Mouse (Mus musculus) liver, embryonic 16.5 days (tissue): Measurements from ENCODE around the gene Nrg4. TPM values are rescaled to one million over a fixed set of nuclear protein-coding genes. Genes with fewer than 3 reads are reported as not detected.

Experiments
- ATAC-seq: fragments of 200-750 bp; cut with Nextera tagmentation; 2 replicates; pipeline ENCODE4 v1.8.0; 2017; ENCODE audit warnings: low read depth, mild to moderate bottlenecking, moderate number of reproducible peaks, moderate library complexity
- H3K27ac ChIP-seq: fragments of 300-500 bp; sonication (generic); 2 replicates; pipeline ENCODE4 v1.5.1; 2014; ENCODE audit warnings: mild to moderate bottlenecking, low read length
- H3K27me3 ChIP-seq: fragments of 300-500 bp; sonication (generic); 2 replicates; pipeline ENCODE4 v1.6.1; 2014; ENCODE audit warnings: low read depth, low read length, mixed read lengths; ENCODE audit not compliant: control insufficient read depth, insufficient read depth
- H3K36me3 ChIP-seq: fragments of 300-500 bp; sonication (generic); 2 replicates; pipeline ENCODE4 v1.6.1; 2014; ENCODE audit warnings: mild to moderate bottlenecking; ENCODE audit not compliant: control insufficient read depth, insufficient read depth
- H3K4me1 ChIP-seq: fragments of 300-500 bp; sonication (generic); 2 replicates; pipeline ENCODE4 v1.6.1; 2014; ENCODE audit warnings: low read depth, low read length, mixed read lengths; ENCODE audit not compliant: control insufficient read depth
- H3K4me2 ChIP-seq: fragments of 300-500 bp; sonication (generic); 2 replicates; pipeline ENCODE4 v1.6.1; 2014; ENCODE audit warnings: low read depth, low read length, mixed read lengths
- H3K4me3 ChIP-seq: fragments of 300-500 bp; sonication (generic); 2 replicates; pipeline ENCODE4 v1.5.1; 2014; ENCODE audit warnings: low read depth, mild to moderate bottlenecking, low read length
- H3K9ac ChIP-seq: fragments of 300-500 bp; sonication (generic); 2 replicates; pipeline ENCODE4 v1.6.1; 2014; ENCODE audit warnings: low read depth, low read length
- H3K9me3 ChIP-seq: fragments of 300-500 bp; sonication (generic); replicated peaks from 2 replicates; pipeline ENCODE4 v1.6.1; 2016; ENCODE audit warnings: low read length; ENCODE audit not compliant: control insufficient read depth
- WGBS: fragments of 180-500 bp; shearing (Covaris S2); extraction: QIAGEN DNeasy Blood & Tissue Kit; methylation state at CpG from one replicate; pipeline ENCODE4 v1.1.7; 2014; ENCODE audit not compliant: insufficient replicate concordance; 5-methylcytosine and 5-hydroxymethylcytosine counted together
- polyA plus RNA-seq: library from polyadenylated mRNA; unstranded; fragments of >200 nt; fragmentation: Nextera tagmentation; extraction: Ambion mirVana; gene quantifications from 2 replicates; pipeline ENCODE4 v1.2.1, GENCODE M21; 2015

Gene Nrg4
- polyA plus RNA-seq, 1 experiment from 2014 or later, result 2.6 TPM

DNA sequence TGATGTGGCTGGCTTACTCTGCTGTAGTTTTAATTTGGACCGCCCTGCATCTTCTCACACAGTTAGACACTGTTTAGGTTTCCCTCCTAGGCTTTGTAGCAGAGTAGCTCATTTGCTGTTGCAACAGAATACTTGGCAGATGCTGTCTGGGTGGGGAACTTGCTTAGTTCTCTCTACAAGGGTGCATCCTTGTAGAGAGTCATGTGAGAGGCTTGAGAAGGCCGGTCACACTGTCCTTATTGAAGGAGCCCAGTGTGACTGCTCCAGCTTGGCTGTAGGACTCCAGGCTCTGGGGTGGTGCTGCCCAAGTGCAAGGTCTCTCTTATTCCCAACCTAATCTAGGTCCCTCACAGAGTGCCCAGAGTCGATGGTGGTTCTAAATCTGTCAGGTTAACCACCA lies 109.3 kb downstream of the Nrg4 start:
- ATAC-seq, result no peak
- no peak overlapping the region for H3K27ac ChIP-seq
- no peaks in the 10 kb centered on the region for H3K4me1 ChIP-seq
- no peak overlapping the region for H3K4me2 ChIP-seq
- no peak overlapping the region for H3K9ac ChIP-seq
- 65% methylated on average over 3 of the region's 3 CpGs for WGBS
- peaks cover 24% of the 10 kb centered on the region for H3K36me3 ChIP-seq
- no peak overlapping the region for H3K4me3 ChIP-seq
- no peaks in the 10 kb centered on the region for H3K9me3 ChIP-seq
- H3K27me3 ChIP-seq, result no peaks in the 10 kb centered on the region

DNA sequence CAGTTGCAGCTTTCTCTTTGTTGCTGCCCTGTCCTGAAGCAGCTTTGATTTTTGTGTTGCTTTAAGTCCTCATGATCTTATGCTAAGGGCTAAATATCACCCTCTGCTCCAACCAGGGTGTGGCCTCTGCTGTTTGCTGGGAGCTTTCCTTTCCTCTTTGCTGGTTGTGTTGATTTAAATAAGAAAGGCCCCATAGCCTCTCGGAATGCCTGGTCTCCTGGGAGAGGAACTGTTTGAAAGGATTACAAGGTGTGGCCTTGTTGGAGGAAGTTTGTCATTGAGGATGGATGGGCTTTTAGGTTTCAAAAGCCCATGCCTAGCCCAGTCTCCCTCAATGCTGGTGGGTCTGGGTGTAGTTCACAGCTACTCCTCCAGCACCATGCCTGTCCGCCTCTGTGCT lies 110.6 kb downstream of the Nrg4 start:
- no peak for ATAC-seq

DNA sequence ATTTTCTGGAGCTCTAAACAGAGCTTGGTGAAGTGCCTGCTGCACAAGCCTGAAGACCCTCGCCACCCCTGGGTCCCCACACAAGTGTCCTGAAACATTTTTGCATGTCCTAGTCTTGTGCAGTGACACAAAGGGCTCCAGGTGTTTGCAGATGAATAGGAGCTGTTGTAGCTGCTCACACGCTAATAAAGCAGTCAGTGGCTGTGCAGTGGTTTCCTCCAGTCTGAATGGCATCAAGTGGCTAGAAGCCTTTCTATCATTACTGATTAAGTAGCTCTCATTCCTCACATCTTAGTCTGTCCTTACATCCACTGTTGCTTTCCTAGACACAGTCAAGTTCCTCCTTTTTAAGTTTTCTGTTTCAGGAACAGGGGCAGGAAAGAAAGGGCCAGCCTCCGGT lies 111.0 kb downstream of the Nrg4 start:
- Histone ChIP-seq H3K27ac (no peak overlapping the region), H3K36me3 (peaks cover 21% of the 10 kb centered on the region), H3K9me3 (no peaks in the 10 kb centered on the region), H3K4me3 (no peak overlapping the region), H3K4me1 (peaks cover 4% of the 10 kb centered on the region), H3K4me2 (no peak overlapping the region), H3K27me3 (no peaks in the 10 kb centered on the region), H3K9ac (no peak overlapping the region)
- WGBS, result 73% methylated on average over 3 of the region's 3 CpGs
- ATAC-seq, result no peak

More for the DNA sequence above, 110.6 kb downstream of the Nrg4 start:
- no peak overlapping the region for H3K9ac ChIP-seq
- no peaks in the 10 kb centered on the region for H3K27me3 ChIP-seq
- no peaks in the 10 kb centered on the region for H3K9me3 ChIP-seq
- peaks cover 24% of the 10 kb centered on the region for H3K36me3 ChIP-seq
- peaks cover 3% of the 10 kb centered on the region for H3K4me1 ChIP-seq
- WGBS, result 71% methylated on average over 2 of the region's 2 CpGs
- no peak overlapping the region for H3K4me3 ChIP-seq
- no peak overlapping the region for H3K27ac ChIP-seq
- H3K4me2 ChIP-seq, result no peak overlapping the region

- H3K4me3 ChIP-seq, result no peak overlapping the region
- H3K9ac ChIP-seq, result no peak overlapping the region
- peaks cover 4% of the 10 kb centered on the region for H3K4me1 ChIP-seq
- H3K4me2 ChIP-seq, result no peak overlapping the region
- H3K36me3 ChIP-seq, result peaks cover 18% of the 10 kb centered on the region
- no peaks in the 10 kb centered on the region for H3K9me3 ChIP-seq
- no peak for ATAC-seq
- no peaks in the 10 kb centered on the region for H3K27me3 ChIP-seq
- H3K27ac ChIP-seq, result no peak overlapping the region
- WGBS, result 75% methylated on average over 3 of the region's 3 CpGs
Observed at GRCm38 (mm10) chr9:55215056-55215455, 111.6 kb downstream of the Nrg4 start.

- Histone ChIP-seq H3K27ac (no peak overlapping the region), H3K9me3 (no peaks in the 10 kb centered on the region), H3K9ac (no peak overlapping the region), H3K36me3 (peaks cover 12% of the 10 kb centered on the region), H3K4me1 (peaks cover 9% of the 10 kb centered on the region), H3K4me2 (no peak overlapping the region), H3K27me3 (no peaks in the 10 kb centered on the region), H3K4me3 (no peak overlapping the region)
- WGBS, result 83% methylated on average over 1 of the region's 1 CpGs
- ATAC-seq, result no peak
Observed at GRCm38 (mm10) chr9:55213396-55213795, 113.2 kb downstream of the Nrg4 start.

GRCm38 (mm10) chr9:55211611-55212010 lies 115.0 kb downstream of the Nrg4 start:
- ATAC-seq, result no peak
- H3K36me3 ChIP-seq, result peaks cover 11% of the 10 kb centered on the region
- no peak overlapping the region for H3K9ac ChIP-seq
- H3K4me2 ChIP-seq, result no peak overlapping the region; the same call in 1 of the 2 replicates
- no peaks in the 10 kb centered on the region for H3K27me3 ChIP-seq
- H3K9me3 ChIP-seq, result no peaks in the 10 kb centered on the region
- WGBS, result 60% methylated on average over 4 of the region's 4 CpGs
- no peak overlapping the region for H3K4me3 ChIP-seq
- H3K4me1 ChIP-seq, result peaks cover 14% of the 10 kb centered on the region
- no peak overlapping the region for H3K27ac ChIP-seq

GRCm38 (mm10) chr9:55208790-55209481 lies 117.7 kb downstream of the Nrg4 start, which contains the start of gene Fbxo22:
Fbxo22 (plus strand) TSS chr9:55208925.
- peak within 1 kb of the TSS; percentile 84 for H3K27ac ChIP-seq
- H3K4me3 ChIP-seq, result peak within 1 kb of the TSS; percentile 86
- peak within 1 kb of the TSS; percentile 70 for H3K4me2 ChIP-seq
- under 1% methylated on average over 65 of the region's 65 CpGs for WGBS
- H3K9me3 ChIP-seq, result no peaks in the 10 kb centered on the region
- peak within 1 kb of the TSS; percentile 76 for H3K9ac ChIP-seq
- peak; percentile 94 for ATAC-seq
- no peaks in the 10 kb centered on the region for H3K27me3 ChIP-seq
- peaks cover 2% of the 10 kb centered on the region; the same call in 1 of the 2 replicates for H3K36me3 ChIP-seq
- peaks cover 14% of the 10 kb centered on the region for H3K4me1 ChIP-seq

DNA sequence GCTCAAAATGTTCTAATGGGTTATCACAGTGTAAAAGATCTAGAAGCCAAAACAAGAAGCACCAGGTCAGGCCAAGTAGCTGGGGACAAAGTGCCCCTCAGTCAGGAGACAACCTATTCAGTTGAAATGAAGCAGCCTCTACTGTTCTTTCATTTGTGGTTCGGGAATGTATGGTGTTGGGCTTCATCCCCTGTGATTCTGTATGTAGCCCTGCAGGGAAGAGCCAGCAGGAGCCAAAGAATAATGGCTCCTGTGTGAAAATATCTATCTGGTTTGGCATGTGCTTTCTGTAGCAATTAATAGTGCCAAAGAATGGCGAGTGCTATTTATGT lies 118.2 kb downstream of the Nrg4 start:
- 3% methylated on average over 2 of the region's 2 CpGs for WGBS
- Histone ChIP-seq H3K9me3 (no peaks in the 10 kb centered on the region), H3K4me3 (peak overlapping the region; percentile 86), H3K4me2 (peak overlapping the region; percentile 70), H3K4me1 (peaks cover 14% of the 10 kb centered on the region), H3K27ac (peak overlapping the region; percentile 84; the same call in 1 of the 2 replicates), H3K36me3 (no peaks in the 10 kb centered on the region), H3K9ac (peak overlapping the region; percentile 76), H3K27me3 (no peaks in the 10 kb centered on the region)
- ATAC-seq, result no peak

DNA sequence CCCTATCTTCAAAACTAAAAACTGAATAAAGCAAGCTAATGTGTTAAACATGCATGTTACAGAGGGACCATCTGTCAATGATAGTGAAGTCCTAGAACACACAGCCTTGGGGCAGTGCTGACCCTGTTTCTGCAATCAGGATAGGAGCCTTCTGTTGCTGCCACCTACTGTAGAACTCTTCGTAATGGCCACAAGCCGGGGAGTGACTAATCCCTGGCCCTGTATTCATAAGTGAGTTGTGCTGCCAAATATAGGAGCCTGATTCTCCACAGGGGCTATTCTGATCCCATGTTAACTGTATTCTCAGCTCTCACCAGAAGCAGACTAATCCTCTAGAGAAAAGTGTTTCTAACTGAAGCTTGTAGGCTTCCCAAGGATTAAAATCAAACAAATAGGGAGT lies 127.3 kb downstream of the Nrg4 start:
- no peak for ATAC-seq
- Histone ChIP-seq H3K4me3 (no peak overlapping the region), H3K4me1 (no peaks in the 10 kb centered on the region), H3K36me3 (no peaks in the 10 kb centered on the region; the same call in 1 of the 2 replicates), H3K27ac (no peak overlapping the region), H3K9ac (no peak overlapping the region), H3K9me3 (no peaks in the 10 kb centered on the region), H3K4me2 (no peak overlapping the region), H3K27me3 (no peaks in the 10 kb centered on the region)
- 82% methylated on average over 2 of the region's 2 CpGs for WGBS
